Mouse (Mus musculus) intestine, embryonic 16.5 days (tissue): ENCODE data around the gene Pdia4. TPM values are rescaled to one million over a fixed set of nuclear protein-coding genes. Genes with fewer than 3 reads are reported as not detected.
A peak's percentile ranks its signal among the peaks of the same experiment; 100 is the strongest.
"Not testable (repeated sequence)": the region's sequence is repeated elsewhere in the genome, so short reads cannot be mapped to it uniquely, and the experiment has no call there.

Experiments
- ATAC-seq: fragments of 200-750 bp; cut with Nextera tagmentation; 2 replicates; pipeline ENCODE4 v1.8.0; 2017; ENCODE audit warnings: moderate TSS enrichment, moderate library complexity
- H3K27ac ChIP-seq: fragments of 300-500 bp; sonication (generic); 2 replicates; pipeline ENCODE4 v1.5.1; 2014; ENCODE audit warnings: mild to moderate bottlenecking, low read length
- H3K27me3 ChIP-seq: fragments of 300-500 bp; sonication (generic); replicated peaks from 2 replicates; pipeline ENCODE4 v1.6.1; 2014; ENCODE audit warnings: low read length, control low read depth, mixed read lengths; ENCODE audit not compliant: control insufficient read depth, insufficient read depth
- H3K36me3 ChIP-seq: fragments of 300-500 bp; sonication (generic); 2 replicates; pipeline ENCODE4 v1.6.1; 2014; ENCODE audit warnings: low read length, control low read depth; ENCODE audit not compliant: control insufficient read depth, insufficient read depth
- H3K4me1 ChIP-seq: fragments of 300-500 bp; sonication (generic); 2 replicates; pipeline ENCODE4 v1.6.1; 2014; ENCODE audit warnings: low read length, control low read depth, mixed read lengths; ENCODE audit not compliant: control insufficient read depth, insufficient read depth
- H3K4me2 ChIP-seq: fragments of 300-500 bp; sonication (generic); 2 replicates; pipeline ENCODE4 v1.6.1; 2014; ENCODE audit warnings: low read depth, low read length, control low read depth
- H3K4me3 ChIP-seq: fragments of 300-500 bp; sonication (generic); 2 replicates; pipeline ENCODE4 v1.5.1; 2014; ENCODE audit warnings: mild to moderate bottlenecking, low read length
- H3K9ac ChIP-seq: fragments of 300-500 bp; sonication (generic); 2 replicates; pipeline ENCODE4 v1.6.1; 2014; ENCODE audit warnings: low read depth, low read length
- H3K9me3 ChIP-seq: fragments of 300-500 bp; sonication (generic); 2 replicates; pipeline ENCODE4 v1.6.1; 2016; ENCODE audit warnings: low read length, control low read depth; ENCODE audit not compliant: control insufficient read depth
- WGBS: fragments of 180-500 bp; shearing (Covaris S2); extraction: QIAGEN DNeasy Blood & Tissue Kit; methylation state at CpG from one replicate; pipeline ENCODE4 v1.1.7; 2014; 5-methylcytosine and 5-hydroxymethylcytosine counted together
- polyA plus RNA-seq: library from polyadenylated mRNA; unstranded; fragments of >200 nt; fragmentation: Nextera tagmentation; extraction: Ambion mirVana; gene quantifications from 2 replicates; pipeline ENCODE4 v1.2.1, GENCODE M21; 2015

Gene Pdia4
- polyA plus RNA-seq, 1 experiment from 2014 or later = 332 TPM

DNA sequence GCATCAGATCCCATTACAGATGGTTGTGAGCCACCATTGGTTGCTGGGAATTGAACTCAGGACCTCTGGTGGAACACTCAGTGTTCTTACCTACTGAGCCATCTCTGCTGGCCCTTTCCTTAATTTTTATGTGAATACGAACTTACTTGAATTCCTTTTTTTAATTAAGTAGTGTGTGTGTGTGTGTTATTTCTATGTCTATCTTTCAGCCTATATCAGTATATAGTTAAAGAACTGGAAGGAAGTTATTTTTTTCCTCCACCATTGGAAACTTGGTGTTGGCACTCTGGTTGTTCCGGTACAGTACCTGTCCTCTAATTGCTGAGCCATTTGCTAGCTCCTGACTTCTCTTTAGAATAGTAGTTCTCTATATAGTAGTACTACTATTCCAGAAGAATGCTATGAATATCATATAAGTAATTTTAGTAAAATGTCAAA lies 32.6 kb downstream of the Pdia4 start:
- no peaks in the 10 kb centered on the region for H3K9me3 ChIP-seq
- no peak overlapping the region for H3K27ac ChIP-seq
- H3K4me3 ChIP-seq = peak overlapping the region; percentile 53
- peak; percentile 37; the same call in 1 of the 2 replicates for ATAC-seq
- no peaks in the 10 kb centered on the region for H3K27me3 ChIP-seq
- 11% methylated on average over 2 of the region's 2 CpGs for WGBS
- 0 out of 2 replicates have a peak, but pooled peaks cover 2% of the 10 kb centered on the region for H3K4me1 ChIP-seq
- H3K9ac ChIP-seq = no peak overlapping the region
- no peaks in the 10 kb centered on the region for H3K36me3 ChIP-seq
- peak overlapping the region; percentile 30 for H3K4me2 ChIP-seq

DNA sequence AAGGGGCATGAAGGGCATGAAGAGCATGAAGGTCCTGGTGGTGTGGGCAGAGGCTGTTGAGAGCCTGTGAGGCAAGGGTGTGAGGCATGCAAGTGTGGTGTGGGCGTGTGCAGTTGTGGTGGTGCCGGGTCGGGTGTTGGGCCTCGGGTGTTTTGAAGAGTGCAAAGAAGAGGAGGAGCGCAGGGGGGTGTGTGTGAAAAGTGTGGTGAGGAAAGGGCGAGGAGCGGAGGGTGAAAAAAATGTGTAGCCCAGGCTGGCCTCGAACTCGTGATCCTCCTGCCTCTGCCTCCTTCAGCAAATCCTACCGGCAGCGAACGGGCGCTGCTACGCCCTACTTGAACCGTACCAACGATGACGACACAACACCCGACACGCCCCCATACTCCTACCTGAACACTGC lies 41.5 kb downstream of the Pdia4 start:
- peak; percentile 42; the same call in 1 of the 2 replicates for ATAC-seq
- H3K4me1 ChIP-seq, H3K9me3 ChIP-seq, H3K27ac ChIP-seq, H3K27me3 ChIP-seq, H3K9ac ChIP-seq, H3K36me3 ChIP-seq: not testable (repeated sequence)
- H3K4me3 ChIP-seq = peak overlapping the region; percentile 12; the same call in 1 of the 2 replicates
- 60% methylated on average over 7 of the region's 19 CpGs for WGBS
- peak overlapping the region; percentile 32; the same call in 1 of the 2 replicates for H3K4me2 ChIP-seq

DNA sequence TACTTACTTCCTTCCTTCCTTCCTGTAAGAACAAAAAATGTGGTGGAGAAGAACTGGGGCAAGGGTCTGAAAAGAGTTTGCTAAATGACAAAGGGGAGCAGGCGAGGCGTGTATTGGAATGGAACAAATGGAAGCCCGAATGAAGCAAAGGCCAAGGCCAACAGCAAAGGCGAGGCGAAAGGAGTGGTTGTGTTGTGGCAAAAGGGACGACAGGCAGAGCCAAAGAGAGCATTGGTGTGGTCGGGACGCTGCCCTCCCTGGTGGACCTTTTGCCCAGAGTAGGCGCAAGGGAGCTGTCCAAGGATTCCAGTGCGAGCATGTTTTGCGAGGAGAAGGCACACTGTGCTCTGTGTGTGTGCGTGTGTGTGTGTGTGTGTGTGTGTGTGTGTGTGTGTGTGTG lies 42.1 kb downstream of the Pdia4 start:
- H3K4me2 ChIP-seq, H3K4me1 ChIP-seq, H3K4me3 ChIP-seq, H3K9me3 ChIP-seq, H3K27ac ChIP-seq, ATAC-seq, H3K9ac ChIP-seq, H3K27me3 ChIP-seq, H3K36me3 ChIP-seq: not testable (repeated sequence)
- WGBS = 76% methylated on average over 12 of the region's 12 CpGs

DNA sequence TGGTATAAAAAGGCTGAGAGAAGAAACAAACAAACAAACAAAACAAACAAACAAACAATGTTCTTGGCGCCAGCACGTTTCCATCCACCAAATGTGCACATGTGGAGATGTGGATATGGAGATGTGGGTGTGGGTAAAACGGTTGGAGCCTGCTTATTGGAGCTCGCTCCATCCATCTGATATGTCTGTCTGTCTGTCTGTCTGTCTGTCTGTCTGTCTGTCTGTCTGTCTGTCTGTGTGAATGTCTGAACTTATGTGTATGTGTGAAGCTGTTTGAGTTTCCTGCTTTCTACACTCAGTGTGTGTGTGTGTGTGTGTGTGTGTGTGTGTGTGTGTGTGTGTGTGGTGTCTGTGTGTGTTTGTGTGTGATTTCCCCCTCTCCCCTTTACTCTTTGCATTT lies 43.4 kb downstream of the Pdia4 start:
- ATAC-seq, H3K27me3 ChIP-seq, H3K4me1 ChIP-seq, H3K27ac ChIP-seq, H3K4me3 ChIP-seq, H3K9me3 ChIP-seq, H3K36me3 ChIP-seq, H3K9ac ChIP-seq, H3K4me2 ChIP-seq: not testable (repeated sequence)
- 75% methylated on average over 4 of the region's 4 CpGs for WGBS

DNA sequence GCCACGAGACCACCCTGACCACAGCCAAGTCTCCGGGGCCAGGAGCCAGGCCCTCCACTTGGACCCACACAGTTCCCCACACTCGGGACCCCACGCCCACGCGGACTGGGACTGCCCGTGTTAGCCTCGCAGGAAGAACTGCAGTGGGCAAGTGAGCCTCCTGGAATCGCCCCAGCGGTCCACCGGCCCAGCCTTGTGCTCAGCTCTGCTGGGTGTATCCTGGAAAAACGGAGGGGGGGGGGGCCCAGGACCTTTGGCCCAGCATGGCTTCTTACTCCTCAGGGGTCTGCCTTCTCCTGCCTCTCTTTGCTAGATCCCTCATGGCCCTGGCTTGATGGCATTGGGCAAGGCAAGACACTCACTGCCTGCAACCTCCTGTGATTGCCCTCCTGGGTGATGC lies 44.7 kb downstream of the Pdia4 start:
- not testable (repeated sequence) for H3K4me3 ChIP-seq, H3K27ac ChIP-seq, H3K4me1 ChIP-seq, H3K9me3 ChIP-seq, H3K36me3 ChIP-seq, H3K9ac ChIP-seq, H3K27me3 ChIP-seq, ATAC-seq, H3K4me2 ChIP-seq
- 44% methylated on average over 1 of the region's 12 CpGs for WGBS

DNA sequence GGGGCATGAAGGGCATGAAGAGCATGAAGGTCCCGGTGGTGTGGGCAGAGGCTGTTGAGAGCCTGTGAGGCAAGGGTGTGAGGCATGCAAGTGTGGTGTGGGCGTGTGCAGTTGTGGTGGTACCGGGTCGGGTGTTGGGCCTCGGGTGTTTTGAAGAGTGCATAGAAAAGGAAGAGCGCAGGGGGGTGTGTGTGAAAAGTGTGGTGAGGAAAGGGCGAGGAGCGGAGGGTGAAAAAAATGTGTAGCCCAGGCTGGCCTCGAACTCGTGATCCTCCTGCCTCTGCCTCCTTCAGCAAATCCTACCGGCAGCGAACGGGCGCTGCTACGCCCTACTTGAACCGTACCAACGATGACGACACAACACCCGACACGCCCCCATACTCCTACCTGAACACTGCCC lies 45.9 kb downstream of the Pdia4 start:
- not testable (repeated sequence) for H3K4me3 ChIP-seq, H3K36me3 ChIP-seq, H3K9ac ChIP-seq, H3K27ac ChIP-seq, H3K27me3 ChIP-seq, H3K4me1 ChIP-seq, H3K9me3 ChIP-seq, H3K4me2 ChIP-seq
- 30% methylated on average over 5 of the region's 20 CpGs for WGBS
- ATAC-seq = peak; percentile 53

DNA sequence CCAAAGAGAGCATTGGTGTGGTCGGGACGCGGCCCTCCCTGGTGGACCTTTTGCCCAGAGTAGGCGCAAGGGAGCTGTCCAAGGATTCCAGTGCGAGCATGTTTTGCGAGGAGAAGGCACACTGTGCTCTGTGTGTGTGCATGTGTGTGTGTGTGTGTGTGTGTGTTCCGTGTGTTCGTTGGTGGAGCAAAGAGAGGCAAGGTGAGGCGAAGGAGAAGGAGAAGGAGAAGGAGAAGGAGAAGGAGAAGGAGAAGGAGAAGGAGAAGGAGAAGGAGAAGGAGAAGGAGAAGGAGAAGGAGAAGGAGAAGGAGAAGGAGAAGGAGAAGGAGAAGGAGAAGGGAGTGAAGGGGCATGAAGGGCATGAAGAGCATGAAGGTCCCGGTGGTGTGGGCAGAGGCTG lies 50.5 kb downstream of the Pdia4 start:
- H3K4me2 ChIP-seq, H3K9ac ChIP-seq, H3K36me3 ChIP-seq, H3K4me1 ChIP-seq, H3K27me3 ChIP-seq, ATAC-seq, H3K9me3 ChIP-seq, H3K4me3 ChIP-seq, H3K27ac ChIP-seq: not testable (repeated sequence)
- WGBS = 74% methylated on average over 8 of the region's 10 CpGs

DNA sequence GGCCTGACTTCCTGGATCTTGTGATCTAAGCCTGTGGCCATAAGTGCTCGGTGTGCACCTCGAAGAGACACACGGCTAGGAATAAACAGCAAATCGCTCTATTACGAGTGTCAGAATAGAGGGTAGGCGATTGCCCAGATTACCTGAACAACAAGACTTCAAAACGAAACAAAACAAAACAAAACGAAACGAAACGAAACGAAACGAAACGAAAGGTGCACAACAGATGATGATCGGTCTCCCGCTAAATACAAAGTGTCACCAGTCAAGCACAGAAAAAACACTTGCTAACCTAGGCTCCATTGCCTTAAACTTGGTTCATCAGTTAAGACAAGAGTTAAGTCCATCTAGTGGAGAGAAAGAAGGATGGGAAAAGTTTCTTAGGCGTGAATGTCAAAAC lies 53.8 kb downstream of the Pdia4 start:
- H3K4me1 ChIP-seq, H3K27me3 ChIP-seq, H3K4me3 ChIP-seq, H3K27ac ChIP-seq, ATAC-seq, H3K4me2 ChIP-seq, H3K9ac ChIP-seq, H3K9me3 ChIP-seq, H3K36me3 ChIP-seq: not testable (repeated sequence)
- WGBS = 86% methylated on average over 13 of the region's 16 CpGs

DNA sequence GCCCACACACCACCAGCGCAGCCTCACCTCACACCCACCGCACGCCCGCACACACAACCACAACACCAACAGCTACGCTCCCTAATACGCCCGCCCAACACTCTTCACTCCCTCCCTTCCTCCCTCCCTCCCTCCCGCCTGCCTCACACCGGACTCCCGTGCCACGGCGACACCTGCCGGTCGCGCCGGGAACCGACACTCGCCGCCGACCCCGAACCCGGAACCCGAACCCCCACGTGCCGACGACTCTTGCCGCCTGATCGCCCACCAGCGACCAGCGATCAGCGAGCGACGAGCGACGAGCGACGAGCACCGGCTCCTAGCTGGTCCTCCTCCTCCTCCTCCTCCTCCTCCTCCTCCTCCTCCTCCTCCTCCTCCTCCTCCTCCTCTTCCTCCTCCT lies 55.4 kb downstream of the Pdia4 start:
- under 1% methylated on average over 16 of the region's 38 CpGs for WGBS
- H3K4me3 ChIP-seq = 0 out of 2 replicates have a peak overlapping the region, but pooled peaks have one; percentile 14
- H3K27ac ChIP-seq, H3K36me3 ChIP-seq, ATAC-seq, H3K27me3 ChIP-seq, H3K9me3 ChIP-seq, H3K9ac ChIP-seq, H3K4me1 ChIP-seq: not testable (repeated sequence)
- H3K4me2 ChIP-seq = peak overlapping the region; percentile 33; the same call in 1 of the 2 replicates

DNA sequence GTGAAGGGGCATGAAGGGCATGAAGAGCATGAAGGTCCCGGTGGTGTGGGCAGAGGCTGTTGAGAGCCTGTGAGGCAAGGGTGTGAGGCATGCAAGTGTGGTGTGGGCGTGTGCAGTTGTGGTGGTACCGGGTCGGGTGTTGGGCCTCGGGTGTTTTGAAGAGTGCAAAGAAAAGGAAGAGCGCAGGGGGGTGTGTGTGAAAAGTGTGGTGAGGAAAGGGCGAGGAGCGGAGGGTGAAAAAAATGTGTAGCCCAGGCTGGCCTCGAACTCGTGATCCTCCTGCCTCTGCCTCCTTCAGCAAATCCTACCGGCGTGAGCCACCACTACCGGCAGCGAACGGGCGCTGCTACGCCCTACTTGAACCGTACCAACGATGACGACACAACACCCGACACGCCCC lies 55.8 kb downstream of the Pdia4 start:
- 11% methylated on average over 5 of the region's 22 CpGs for WGBS
- H3K36me3 ChIP-seq, H3K27ac ChIP-seq, H3K27me3 ChIP-seq, H3K4me1 ChIP-seq, H3K4me3 ChIP-seq, ATAC-seq, H3K9ac ChIP-seq, H3K4me2 ChIP-seq, H3K9me3 ChIP-seq: not testable (repeated sequence)
